Mouse (Mus musculus): ENCODE measurements around the gene Cux2. TPM values are rescaled to one million over a fixed set of nuclear protein-coding genes. Genes with fewer than 3 reads are reported as not detected.

Cux2 gene
- total RNA-seq, 2 experiments from 2014 or later: 24.8 to 27.0 TPM

DNA sequence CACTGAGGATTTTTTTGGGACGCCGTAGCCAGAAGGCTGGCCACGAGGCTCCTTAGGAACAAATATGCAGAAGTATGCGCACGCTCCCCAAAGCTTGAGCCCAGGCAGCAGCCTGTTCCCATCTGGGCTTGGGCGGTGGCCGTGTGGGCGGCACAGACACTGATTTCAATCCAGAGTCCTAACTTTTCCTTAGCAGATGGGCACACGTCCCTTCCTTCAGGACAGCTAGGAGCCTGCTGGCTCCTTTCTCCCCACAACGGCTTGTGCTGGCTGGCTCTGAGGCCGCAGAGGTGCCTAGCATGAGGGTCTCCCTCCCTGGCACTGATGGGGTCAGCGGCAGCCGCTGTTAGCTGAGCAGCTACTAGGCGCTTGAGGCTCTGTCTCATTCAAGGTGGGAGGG, 157.6 kb downstream of the Cux2 start:
- intact Hi-C loops (cut with DNase I): loop anchor here (5.0 kb wide), 1 partner anchor 195 kb away; no protein-coding TSS in a partner anchor
- DNase-seq: no peak

DNA sequence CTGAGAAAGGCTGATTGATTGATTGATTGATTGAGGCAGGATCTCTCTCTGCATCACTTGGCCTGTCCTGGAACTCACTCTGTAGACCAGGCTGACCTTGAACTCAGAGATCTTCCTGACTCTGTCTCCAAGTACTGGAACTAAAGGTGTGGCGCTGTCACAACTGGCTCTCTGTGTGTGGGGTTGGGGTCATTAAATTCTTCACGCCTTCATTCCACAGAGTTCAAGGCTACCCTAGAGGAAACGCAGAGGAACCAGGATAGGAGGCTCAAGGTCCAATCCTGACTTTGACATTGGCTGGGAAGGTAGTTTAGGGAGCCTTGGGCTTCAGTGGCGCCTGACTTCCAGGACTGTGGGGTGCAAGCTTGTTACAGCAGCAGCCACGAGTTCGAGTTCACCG, 159.0 kb downstream of the Cux2 start:
- DNase-seq: no peak
- intact Hi-C loops (cut with DNase I): loop anchor here (5.0 kb wide), 1 partner anchor 196 kb away; no protein-coding TSS in a partner anchor

DNA sequence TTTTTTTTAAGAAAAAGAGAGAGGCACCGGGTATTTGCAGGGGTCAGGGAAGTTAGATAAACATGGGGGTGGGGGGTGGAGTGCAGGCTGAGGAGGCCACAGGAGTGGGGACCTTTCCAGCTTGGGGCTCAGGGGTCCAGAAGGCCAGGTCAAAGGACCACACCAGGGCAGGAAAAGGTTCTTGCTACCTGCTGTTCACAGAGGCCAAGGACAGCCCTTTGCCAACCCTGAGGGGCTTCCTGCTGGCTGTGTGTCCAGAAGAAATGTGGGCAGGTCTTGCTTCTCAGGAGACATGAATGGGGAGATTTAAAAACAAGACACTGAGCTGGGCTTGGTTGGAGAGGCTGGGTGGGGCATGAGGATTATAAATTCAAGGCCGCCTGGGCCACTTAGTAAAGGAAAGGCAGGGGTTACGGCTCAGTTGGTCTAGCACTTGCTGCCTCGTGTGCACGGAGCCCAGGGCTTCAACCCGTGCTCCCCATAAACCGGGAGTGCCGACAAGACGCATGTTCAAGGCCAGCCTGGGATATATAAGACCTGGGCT, 160.0 kb downstream of the Cux2 start:
- no peak for DNase-seq
- intact Hi-C loops (cut with DNase I): loop anchor here (5.0 kb wide), 1 partner anchor 197 kb away; no protein-coding TSS in a partner anchor

DNA sequence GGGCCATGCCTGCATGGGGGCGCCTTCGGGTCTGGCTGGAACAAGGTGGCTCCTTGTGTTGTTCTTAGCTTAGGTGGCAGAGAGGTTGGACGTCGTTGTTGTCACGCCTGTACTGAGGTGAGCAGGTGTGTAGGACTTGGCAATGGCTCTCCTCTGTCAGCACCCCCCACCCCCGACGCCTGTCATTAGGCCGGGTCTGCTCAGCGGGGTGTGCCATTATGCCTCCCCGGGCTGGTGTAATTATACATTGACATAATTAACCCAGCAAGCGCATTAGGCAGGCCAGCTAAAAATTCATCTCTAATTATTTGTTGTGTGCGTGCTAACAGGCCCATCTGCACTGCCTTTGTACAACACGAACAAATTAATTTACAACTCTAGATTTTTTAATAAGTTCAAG, 160.5 kb downstream of the Cux2 start:
- DNase-seq: no peak
- intact Hi-C loops (cut with DNase I): no loop called here

DNA sequence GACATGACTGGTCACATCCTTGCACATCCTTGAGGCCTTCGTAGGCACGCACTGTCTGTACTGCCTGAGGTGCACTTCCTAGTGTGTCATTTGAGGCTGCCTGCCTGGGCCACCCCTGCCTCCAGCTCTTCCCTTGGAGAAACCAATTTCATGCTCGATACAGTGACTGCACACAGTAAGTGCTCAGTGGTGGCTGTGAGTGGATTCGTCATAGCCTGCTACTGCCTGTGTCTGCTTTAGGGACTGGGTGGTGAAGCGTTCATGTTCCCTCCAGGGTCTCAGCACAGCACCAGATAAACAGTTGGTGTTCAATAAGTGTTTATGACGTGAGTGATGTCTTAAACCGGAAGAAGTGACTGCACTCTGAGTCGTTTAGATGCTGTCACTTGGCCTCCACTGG, 166.5 kb downstream of the Cux2 start:
- no peak for DNase-seq
- intact Hi-C loops (cut with DNase I): no loop called here

DNA sequence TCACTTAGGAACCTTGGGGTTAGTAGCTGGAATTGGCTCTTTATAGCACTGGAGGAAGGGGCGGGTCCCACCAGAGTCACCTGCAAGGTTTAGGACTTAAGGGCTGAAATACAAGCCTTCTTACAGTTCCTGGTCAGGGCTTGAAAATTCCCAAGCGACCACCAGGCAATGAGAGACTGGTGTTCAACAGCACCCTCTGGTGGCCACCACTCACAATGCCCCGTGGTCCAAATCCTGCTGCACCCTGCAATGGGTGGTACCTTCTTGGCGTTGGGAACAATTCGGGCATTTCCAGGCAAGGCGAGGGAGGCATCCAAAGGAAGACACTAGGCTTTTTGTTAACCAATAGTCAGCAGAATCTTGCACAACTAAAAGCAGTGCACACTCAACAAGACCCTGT, 170.7 kb downstream of the Cux2 start:
- DNase-seq: peak; percentile 50 to 61
- intact Hi-C loops (cut with DNase I): no loop called here

DNA sequence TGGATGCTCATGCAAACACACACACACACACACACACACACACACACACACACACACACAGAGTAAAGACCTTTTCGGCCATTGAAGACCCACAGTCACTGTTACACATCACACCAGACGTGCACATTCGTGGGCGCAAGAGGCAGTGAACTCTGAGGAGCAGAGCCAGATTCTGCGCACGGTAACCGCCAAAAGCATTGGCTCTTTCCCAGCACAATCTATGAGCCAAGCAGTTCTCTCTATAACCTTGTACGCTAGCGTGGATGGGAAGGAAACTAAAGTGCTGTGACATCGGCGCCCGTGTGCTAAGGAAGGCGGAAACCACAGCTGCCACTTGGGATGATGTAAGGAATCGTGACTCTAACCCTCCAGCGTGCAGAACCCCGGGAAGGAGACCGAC, 171.2 kb downstream of the Cux2 start:
- DNase-seq: peak in 1 of 2 experiments; percentile 54
- intact Hi-C loops (cut with DNase I): no loop called here

DNA sequence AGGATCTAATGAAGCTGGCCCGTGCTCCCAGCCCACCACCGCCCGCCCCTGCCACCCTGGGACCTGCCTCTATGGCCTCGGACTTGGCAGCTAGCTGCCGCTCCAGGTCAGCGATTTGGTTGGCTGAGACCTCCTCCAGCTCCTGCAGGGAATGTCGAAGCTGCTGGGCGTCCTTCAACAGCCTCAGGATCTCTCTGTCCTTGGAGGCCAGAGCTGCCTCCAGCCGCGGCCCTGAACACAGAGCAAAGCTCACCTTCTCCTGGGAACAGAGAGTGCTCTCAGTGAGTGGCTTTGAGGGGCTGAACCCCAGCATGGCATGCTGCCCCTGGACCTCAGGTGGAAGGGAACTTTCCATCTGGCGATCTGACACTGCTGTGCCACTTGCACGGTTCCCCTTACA, 173.0 kb downstream of the Cux2 start:
- intact Hi-C loops (cut with DNase I): no loop called here
- DNase-seq: no peak

DNA sequence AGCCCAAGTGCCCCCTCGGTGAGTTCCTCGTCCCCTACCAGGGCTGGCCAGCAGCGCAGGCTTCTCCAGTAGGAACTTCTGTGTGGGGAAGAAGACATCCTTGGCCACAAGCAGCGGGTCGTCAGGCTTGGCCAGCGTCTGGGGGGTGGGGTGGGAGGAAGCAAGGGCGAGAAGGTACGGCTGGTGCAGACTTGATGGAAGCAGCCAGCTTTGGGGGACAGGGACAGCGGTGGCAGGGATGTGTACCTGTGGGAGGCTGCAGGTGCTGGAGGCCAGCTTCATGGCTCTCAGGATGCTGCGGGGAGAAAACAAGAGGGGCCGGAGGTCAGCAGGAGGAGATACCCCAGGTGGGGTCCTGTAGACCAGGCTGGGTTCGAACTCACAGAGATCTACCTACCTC, 174.9 kb downstream of the Cux2 start:
- DNase-seq: no peak
- intact Hi-C loops (cut with DNase I): no loop called here

DNA sequence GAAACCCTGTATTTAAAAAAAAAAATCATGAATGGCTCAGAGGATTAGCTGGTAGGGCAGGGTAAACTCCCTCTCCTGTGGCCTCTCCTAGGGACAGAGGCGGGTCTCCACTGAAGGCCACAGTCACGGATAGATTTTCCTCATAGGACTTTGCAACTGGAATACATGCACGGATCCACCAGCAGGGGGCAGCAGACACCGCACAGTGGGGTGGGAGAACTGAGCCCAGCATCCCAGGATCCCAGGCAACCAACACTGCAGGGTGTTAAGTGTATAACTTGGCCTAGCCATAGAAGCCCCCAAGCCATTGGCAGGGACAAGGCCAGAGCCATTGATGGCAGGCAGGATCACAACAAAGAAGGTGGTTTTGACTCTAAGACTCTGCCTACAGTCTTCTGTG, 177.7 kb downstream of the Cux2 start:
- peak; percentile 88 to 93 for DNase-seq
- intact Hi-C loops (cut with DNase I): loop anchor here (1.0 to 2.0 kb wide), 3 partner anchors 127 to 217 kb away; no protein-coding TSS in a partner anchor

DNA sequence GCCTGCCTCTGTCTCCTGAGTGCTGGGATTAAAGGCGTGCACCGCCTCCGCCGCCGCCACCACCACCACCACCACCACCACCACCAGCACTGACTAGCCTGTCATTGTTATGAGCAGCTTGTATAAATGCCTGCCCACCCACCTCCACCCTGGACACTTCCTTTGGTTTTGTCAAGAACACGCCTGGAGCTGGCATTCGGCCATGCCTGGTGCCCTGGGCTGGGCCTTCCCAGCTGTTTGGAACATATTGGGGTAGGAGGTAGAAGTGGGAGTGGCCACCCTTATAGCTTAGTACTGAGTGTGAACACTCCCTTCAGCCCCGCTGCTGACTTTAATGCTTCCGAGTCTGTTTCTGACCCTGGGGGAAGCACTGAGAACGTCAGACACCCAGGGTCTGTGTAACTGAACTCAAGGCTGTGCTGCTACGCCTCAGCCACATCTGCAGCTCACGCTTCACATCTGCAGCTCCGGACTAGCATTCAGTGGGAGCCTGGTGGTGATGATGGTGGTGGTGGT, 178.3 kb downstream of the Cux2 start:
- intact Hi-C loops (cut with DNase I): loop anchor here (1.0 to 2.0 kb wide), 3 partner anchors 128 to 217 kb away; no protein-coding TSS in a partner anchor
- no peak for DNase-seq

DNA sequence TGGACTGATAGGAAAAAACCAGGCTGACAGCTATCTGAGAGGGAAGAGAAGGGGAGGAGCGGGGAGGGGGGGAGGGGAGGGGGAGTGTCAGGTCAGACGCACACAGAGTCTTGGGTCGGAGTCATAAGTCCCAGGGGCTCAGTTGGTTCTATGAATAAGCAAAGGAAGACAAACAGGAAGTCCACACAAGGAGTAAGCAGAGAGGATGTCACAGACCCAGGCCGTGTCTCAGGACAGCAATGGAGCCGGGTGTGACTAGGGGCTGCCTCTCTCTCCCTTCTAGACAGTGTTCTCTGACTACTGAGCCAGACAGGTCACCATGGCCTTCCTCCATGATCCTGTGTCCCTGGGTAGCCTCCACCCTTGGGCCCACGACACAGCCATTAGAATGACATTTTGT, 179.1 kb downstream of the Cux2 start:
- intact Hi-C loops (cut with DNase I): no loop called here
- DNase-seq: no peak

DNA sequence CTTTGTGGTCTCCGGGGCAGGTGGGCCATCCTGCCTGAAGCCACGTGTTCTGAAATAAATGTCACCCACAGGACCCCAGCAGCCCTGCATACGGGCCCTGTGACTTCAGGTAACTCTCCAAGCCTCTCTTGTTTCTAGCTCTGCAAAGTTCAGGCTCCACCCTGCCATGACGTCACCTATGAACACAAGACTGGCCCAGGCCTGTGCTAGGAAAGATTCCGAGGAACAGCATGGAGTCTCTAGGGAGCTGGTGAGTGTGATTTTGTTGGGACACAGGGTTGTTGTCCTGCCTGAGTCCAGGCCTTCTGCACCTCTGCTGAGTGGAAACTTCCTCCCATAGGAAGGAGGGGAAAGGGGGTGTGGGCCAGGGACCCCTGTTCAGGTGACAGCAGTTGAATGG, 181.9 kb downstream of the Cux2 start:
- intact Hi-C loops (cut with DNase I): no loop called here
- peak in 1 of 2 experiments; percentile 25 for DNase-seq

DNA sequence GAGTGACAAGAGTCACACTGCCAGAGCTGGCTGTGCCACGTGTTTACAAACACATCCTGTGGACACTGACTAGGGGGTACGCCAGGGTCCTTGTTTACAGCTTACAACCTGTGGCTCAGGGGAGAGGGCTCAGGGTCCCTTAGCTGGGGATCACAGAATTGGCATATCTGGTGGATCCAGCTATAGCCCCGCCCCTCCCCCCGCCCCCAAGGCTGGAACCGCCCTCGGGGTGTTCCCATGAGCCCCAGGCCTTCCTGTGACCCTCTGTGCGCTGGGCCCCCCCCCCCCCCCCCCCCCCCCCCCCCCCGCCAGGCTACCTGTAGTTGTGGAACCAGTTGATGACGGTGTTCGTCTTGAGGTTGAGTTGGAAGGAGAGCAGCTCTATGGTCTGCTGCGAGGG, 185.6 kb downstream of the Cux2 start:
- DNase-seq: no peak
- intact Hi-C loops (cut with DNase I): no loop called here

DNA sequence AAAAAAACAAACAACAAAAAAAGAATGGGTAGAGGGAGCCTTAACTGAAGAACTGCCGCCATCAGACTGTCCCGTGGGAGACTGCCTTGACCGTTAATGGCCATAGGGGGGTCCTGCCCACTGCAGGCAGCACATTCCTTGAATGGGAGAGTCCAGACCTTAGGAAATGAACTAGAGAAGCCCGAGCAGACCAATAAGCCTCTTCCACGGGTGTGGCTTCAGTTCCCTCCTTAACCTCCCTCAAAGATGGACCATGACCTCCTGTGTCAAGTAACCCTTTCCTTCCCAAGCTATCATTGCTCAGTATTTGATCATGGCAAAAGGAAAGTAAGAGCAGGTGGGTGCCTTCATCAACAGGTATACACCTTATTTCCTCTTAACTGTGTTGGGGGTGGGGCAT, 187.9 kb downstream of the Cux2 start:
- DNase-seq: no peak
- intact Hi-C loops (cut with DNase I): no loop called here

DNA sequence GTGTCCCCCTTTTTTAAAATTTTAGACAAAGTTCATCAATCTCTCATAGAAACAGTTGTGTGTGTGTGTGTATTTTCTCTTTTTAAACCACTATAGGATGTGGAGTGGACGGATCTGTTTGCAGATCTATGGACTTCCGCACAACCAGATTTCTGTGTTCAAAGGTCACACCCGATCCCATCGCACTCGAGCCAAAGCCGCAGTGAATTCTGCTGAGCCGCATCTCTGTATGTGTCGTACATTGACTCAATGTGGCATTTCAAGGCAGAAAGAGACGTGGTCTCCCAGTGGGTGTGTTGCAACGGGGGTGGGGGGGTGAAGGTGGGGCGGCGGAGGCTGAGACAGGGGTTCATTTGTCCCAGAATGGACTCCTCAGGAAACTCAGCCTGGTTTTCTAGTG, 191.5 kb downstream of the Cux2 start:
- no peak for DNase-seq
- intact Hi-C loops (cut with DNase I): no loop called here

DNA sequence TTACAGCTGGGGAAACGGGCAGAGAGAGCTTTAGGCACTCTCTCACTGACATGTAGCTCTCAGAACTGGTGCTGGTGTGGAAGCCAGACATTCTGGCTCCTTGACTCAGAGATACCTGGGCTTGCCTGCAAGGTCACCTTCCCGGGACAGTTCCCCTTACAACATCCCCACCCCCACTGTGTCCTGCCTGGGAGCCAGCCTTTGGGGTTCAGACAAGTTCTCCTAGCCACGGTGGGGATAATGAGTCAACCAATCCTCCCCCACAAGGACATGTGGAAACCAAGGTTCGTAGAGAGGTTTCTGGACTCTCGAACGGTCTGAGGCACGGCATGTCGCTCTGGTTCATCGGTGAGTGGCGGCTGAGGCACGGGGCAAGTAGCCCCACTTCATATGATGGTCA, 193.2 kb downstream of the Cux2 start:
- peak in 1 of 2 experiments; percentile 1 for DNase-seq
- intact Hi-C loops (cut with DNase I): no loop called here

DNA sequence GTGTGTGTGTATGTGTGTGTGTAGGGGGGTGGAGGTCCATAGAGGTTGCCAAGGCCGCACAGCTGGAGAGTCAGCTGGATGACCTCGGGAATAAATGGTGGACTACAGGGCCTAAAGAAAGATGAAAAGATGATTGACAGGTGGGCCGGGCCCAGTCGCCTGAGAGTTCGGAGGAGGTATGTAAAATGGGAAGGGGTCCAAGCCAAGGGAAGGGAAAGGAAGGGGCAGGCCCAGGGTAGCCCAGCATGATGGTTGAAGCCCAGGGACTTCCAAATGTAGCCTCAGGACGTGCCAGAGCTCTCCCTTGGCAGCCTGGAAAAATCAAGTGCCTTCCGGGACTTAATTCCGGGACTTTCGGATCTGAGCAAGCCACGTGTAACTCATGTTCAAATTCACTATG, 195.1 kb downstream of the Cux2 start:
- no peak for DNase-seq
- intact Hi-C loops (cut with DNase I): no loop called here

DNA sequence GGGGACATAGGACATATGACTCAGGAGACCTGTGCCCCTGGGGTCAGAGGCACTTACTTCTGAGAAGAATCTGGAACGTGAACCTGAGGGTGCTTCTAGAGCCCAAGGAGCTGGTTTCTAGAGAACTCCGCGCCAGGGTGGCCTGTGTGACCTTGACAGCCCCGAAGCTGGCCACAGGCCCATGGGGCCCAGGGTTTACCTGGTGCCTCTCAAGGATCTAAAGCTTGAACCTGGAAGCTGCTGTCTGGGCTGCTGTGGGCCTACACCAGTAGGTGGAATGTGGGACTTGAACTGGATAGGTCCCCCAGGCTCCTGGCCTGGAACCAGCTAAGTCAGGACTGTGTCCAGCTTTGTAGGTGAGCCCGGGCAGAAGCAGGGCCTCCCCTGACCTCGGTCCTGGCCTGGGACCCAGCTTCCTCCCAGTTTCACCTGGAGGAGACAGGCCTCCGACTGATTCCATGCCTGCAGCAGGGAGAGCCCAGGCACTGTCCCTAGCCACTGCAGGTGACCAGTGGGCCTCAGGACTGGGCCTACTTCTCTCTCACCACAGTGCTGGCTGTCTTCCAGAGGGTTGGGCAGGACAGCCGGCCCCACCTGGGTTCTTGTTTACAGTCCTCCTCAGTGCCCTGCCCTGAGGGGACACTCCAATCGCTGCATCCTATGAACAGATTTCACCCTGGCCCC, 196.4 kb downstream of the Cux2 start:
- intact Hi-C loops (cut with DNase I): no loop called here
- peak in 1 of 2 experiments; percentile 46 for DNase-seq

DNA sequence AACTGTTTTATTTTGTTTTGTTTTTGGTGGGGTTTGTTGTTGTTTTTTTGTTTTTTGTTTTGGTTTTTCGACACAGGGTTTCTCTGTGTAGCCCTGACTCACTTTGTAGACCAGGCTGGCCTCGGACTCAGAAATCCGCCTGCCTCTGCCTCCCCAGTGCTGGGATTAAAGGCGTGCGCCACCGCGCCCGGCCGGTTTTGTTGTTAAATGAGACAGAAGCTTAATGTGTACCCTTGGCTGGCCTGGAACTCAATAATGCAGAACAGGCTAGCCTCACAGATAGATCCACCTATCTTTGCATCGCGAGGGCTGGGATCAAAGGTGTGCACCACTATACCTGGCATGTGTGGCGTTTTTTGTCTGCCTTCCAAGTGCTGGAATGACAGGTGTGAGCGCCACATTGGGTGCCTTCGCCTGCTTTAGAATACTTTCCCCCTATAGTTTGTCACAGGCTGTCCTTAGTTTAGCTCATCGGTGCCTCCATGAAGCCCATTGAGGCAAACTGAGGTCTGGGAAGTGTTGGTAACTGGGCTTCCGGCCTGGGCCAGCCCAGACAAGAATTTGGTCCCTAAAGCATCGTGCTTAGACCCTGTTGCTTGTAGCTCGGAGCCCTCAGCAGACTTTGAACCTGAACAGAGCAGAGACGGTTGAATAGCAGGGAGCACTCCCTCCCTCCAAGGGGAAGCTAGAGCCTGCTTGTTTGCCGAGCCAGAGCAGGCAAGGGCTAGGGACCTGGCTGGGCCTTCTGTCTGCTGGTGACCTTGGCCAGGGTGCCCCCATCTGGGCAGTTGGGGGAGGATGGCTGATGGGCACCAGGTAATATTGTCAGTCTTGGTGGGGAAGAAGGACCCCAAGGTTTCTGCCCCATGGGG, 200.2 kb downstream of the Cux2 start:
- intact Hi-C loops (cut with DNase I): loop anchor here (10.0 kb wide), 1 partner anchor 55 kb away; no protein-coding TSS in a partner anchor
- DNase-seq: no peak

DNA sequence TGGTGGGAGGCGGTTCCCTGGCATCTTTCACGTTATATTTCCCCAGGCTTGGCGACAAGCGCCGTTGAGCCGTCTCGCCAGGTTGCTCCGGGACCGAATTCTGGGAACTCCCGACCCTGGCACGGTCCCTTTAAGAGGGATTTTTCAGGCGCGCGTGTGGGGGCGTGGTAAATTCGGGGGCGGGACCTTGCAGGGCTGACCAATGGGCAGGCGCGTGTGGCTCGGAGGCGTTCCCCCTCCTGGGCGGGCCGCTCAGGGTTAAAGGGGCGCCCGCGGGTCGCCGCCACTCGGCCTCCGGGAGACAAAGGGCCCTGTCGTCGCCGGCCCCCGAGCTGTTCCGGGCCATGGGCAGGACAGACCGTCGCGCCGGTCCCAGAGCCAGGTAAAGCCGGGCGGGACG, 201.2 kb downstream of the Cux2 start, which contains the start of gene Pheta1:
TSS of gene Pheta1 (plus strand) at position 242 of the 400 bp plus-strand sequence.
- DNase-seq: peak; percentile 95
- intact Hi-C loops (cut with DNase I): loop anchor here (10.0 kb wide), 1 partner anchor 54 kb away; no protein-coding TSS in a partner anchor

Measured in heart, postnatal 14 days (tissue).